Mouse (Mus musculus): Measurements from ENCODE around the gene Gpc4.

Gene Gpc4

GRCm38 (mm10) chrX:52039875-52040274, 125.2 kb downstream of the Gpc4 start:
- no peak for DNase-seq (ENCODE audit: low read depth in 2 of 2, low spot score in 2 of 2)

- no peak for DNase-seq (ENCODE audit: low read depth in 2 of 2, low spot score in 2 of 2)
Measured at GRCm38 (mm10) chrX:52030146-52030545, 134.9 kb downstream of the Gpc4 start.

GRCm38 (mm10) chrX:52017660-52018059, 147.4 kb downstream of the Gpc4 start:
- DNase-seq (ENCODE audit: low read depth in 2 of 2, low spot score in 2 of 2), result no peak

Data from CD8-positive naive resting alpha-beta T cell, adult 2 months (primary cell).